Mouse (Mus musculus): ENCODE measurements around the gene Cit. TPM values are rescaled to one million over a fixed set of nuclear protein-coding genes. Genes with fewer than 3 reads are reported as not detected.
A peak's percentile ranks its signal among the peaks of the same experiment; 100 is the strongest.

The Cit gene
- total RNA-seq, 1 experiment = 43.4 TPM

DNA sequence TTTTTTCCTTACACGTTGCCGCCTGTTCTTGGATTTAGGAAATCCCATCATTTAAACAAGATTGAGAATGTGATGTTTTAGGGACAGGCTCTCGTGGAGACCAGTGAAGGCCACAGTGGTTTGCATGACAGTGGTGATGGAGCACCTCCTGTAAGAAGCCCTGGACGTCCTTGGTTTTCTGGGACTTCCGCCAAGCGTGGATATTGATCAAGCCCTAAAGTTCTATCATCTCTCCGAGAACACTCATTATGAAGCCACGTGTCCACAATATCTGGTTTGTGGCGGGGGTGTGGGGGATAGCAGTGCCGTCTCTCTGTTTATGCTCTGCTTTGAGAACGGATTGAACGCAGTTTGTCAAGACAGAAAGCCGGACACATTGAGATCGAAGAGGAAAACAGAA is 109.5 kb downstream of the Cit start:
- no peak for DNase-seq (ENCODE audit: low read depth, low spot score)
- Histone ChIP-seq H3K36me3 (ENCODE audit: control insufficient read depth, insufficient read depth, low read length, poor library complexity, severe bottlenecking) (peaks cover 29% of the 10 kb centered on the region; the same call in 1 of the 2 replicates), H3K4me3 (ENCODE audit: insufficient read depth in 1 of 2, low read depth in 1 of 2, low read length in 2 of 2, poor library complexity in 1 of 2, severe bottlenecking in 1 of 2) (no peak overlapping the region), H3K4me1 (ENCODE audit: control insufficient read depth in 2 of 2, insufficient read depth in 2 of 2, low read length in 2 of 2, poor library complexity in 1 of 2) (peaks cover 0 to under 1% of the 10 kb centered on the region in 2 experiments; a peak in 1 of 4 replicates), H3K9ac (ENCODE audit: insufficient read depth, low read depth, low read length, poor library complexity, severe bottlenecking) (no peak overlapping the region), H3K9me3 (ENCODE audit: control insufficient read depth, insufficient read depth, low read depth, low read length) (no peaks in the 10 kb centered on the region), H3K27ac (ENCODE audit: insufficient read depth, low read depth, low read length, poor library complexity, severe bottlenecking) (no peak overlapping the region)
- TF ChIP-seq HCFC1 (IDR thresholded peaks at IDR 0.05; ENCODE audit: borderline replicate concordance, insufficient read depth, low read length) (no peak), MAFK (IDR thresholded peaks at IDR 0.05; ENCODE audit: insufficient read depth, low read depth, low read length) (no peak), ZC3H11A (IDR thresholded peaks at IDR 0.05; ENCODE audit: borderline replicate concordance, low read depth, low read length) (no peak), ZNF384 (IDR thresholded peaks at IDR 0.05; ENCODE audit: low read depth, low read length) (no peak), CHD2 (IDR thresholded peaks at IDR 0.05; ENCODE audit: low read depth, low read length) (no peak)
- in situ Hi-C loops (cut with MboI; ENCODE audit: low sequenced_read_pairs in 2 of 2, unreplicated experiment in 2 of 2) = no loop called here

DNA sequence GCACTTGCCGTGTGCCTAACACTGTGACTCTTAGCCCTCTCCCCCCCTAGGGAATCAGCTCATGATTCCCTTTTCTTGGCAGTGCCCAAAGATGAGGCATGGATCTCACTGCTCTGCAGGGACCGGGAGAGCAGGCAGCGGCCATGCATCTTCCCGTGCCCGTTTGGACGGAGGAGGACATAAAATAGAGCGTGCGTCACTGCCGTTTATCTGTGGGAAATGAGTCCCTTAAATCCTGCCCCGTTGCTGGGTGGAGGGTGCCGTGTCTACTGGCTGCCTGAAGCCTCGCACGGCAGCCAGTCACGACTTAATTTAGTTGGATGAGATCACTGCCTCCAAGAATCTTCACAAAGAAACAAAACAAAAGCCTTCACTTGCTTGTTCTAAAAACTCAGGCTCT is 110.1 kb downstream of the Cit start:
- TF ChIP-seq MAFK (IDR thresholded peaks at IDR 0.05; ENCODE audit: insufficient read depth, low read depth, low read length) = no peak
- H3K4me3 ChIP-seq (ENCODE audit: insufficient read depth in 1 of 2, low read depth in 1 of 2, low read length in 2 of 2, poor library complexity in 1 of 2, severe bottlenecking in 1 of 2) = no peak overlapping the region
- in situ Hi-C loops (cut with MboI; ENCODE audit: low sequenced_read_pairs in 2 of 2, unreplicated experiment in 2 of 2) = no loop called here
- H3K36me3 ChIP-seq (ENCODE audit: control insufficient read depth, insufficient read depth, low read length, poor library complexity, severe bottlenecking) = peaks cover 29% of the 10 kb centered on the region; the same call in 1 of the 2 replicates
- H3K4me1 ChIP-seq (ENCODE audit: control insufficient read depth in 2 of 2, insufficient read depth in 2 of 2, low read length in 2 of 2, poor library complexity in 1 of 2) = peaks cover 0 to 2% of the 10 kb centered on the region in 2 experiments; a peak in 1 of 4 replicates
- no peak overlapping the region for H3K27ac ChIP-seq (ENCODE audit: insufficient read depth, low read depth, low read length, poor library complexity, severe bottlenecking)
- no peak for DNase-seq (ENCODE audit: low read depth, low spot score)
- H3K9ac ChIP-seq (ENCODE audit: insufficient read depth, low read depth, low read length, poor library complexity, severe bottlenecking) = no peak overlapping the region
- H3K9me3 ChIP-seq (ENCODE audit: control insufficient read depth, insufficient read depth, low read depth, low read length) = no peaks in the 10 kb centered on the region

DNA sequence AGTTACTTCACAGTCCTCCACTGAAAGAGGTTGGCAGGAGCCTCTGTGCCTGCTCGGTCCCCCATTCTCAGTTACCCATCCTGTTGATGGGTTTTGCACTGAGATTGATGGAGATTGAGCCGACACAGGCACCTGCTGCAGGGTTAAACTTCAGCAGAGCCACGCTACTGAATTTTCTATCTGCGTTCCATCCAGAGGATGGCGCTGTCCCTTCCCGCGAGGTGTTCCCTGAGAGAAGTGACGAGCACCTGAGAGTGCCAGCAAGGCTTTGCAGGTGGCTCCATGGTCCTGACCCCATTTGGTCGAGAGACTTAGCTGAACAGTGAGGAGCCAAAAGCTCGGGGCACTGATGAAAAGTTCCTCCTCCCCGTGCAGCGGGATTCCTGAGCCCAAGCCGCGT is 111.0 kb downstream of the Cit start:
- Histone ChIP-seq H3K9ac (ENCODE audit: insufficient read depth, low read depth, low read length, poor library complexity, severe bottlenecking) (no peak overlapping the region), H3K9me3 (ENCODE audit: control insufficient read depth, insufficient read depth, low read depth, low read length) (no peaks in the 10 kb centered on the region), H3K27ac (ENCODE audit: insufficient read depth, low read depth, low read length, poor library complexity, severe bottlenecking) (no peak overlapping the region), H3K36me3 (ENCODE audit: control insufficient read depth, insufficient read depth, low read length, poor library complexity, severe bottlenecking) (peaks cover 31% of the 10 kb centered on the region; the same call in 1 of the 2 replicates), H3K4me1 (ENCODE audit: control insufficient read depth in 2 of 2, insufficient read depth in 2 of 2, low read length in 2 of 2, poor library complexity in 1 of 2) (peaks cover 0 to 2% of the 10 kb centered on the region in 2 experiments; a peak in 1 of 4 replicates), H3K4me3 (ENCODE audit: insufficient read depth in 1 of 2, low read depth in 1 of 2, low read length in 2 of 2, poor library complexity in 1 of 2, severe bottlenecking in 1 of 2) (peak overlapping the region in 1 of 2 experiments; percentile 8; a peak in 2 of 4 replicates)
- no peak for DNase-seq (ENCODE audit: low read depth, low spot score)
- TF ChIP-seq HCFC1 (IDR thresholded peaks at IDR 0.05; ENCODE audit: borderline replicate concordance, insufficient read depth, low read length) = no peak
- no peak for TF ChIP-seq ZNF384 (IDR thresholded peaks at IDR 0.05; ENCODE audit: low read depth, low read length)
- TF ChIP-seq CHD2 (IDR thresholded peaks at IDR 0.05; ENCODE audit: low read depth, low read length) = peak; percentile 77
- TF ChIP-seq MAFK (IDR thresholded peaks at IDR 0.05; ENCODE audit: insufficient read depth, low read depth, low read length) = no peak
- TF ChIP-seq ZC3H11A (IDR thresholded peaks at IDR 0.05; ENCODE audit: borderline replicate concordance, low read depth, low read length) = no peak
- in situ Hi-C loops (cut with MboI; ENCODE audit: low sequenced_read_pairs in 2 of 2, unreplicated experiment in 2 of 2) = no loop called here

DNA sequence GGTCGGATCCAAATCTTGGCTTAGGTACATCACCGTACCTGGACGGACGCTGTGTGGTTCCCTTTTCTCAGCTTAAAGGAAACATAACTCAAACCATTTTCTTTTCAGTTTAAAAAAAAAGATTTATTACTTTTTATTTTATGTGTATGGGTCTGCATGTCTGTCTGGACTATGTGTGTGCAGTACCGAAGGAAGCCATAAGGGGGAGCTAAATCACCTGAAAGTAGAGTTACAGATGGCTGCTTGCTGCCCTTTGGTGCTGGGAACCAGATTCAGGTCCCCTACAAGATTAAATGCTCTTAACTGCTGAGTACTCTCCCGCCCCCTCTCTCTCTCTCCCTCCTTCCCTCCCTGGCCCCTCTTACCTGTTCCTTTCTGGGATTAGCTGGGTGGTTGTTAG is 112.1 kb downstream of the Cit start:
- H3K36me3 ChIP-seq (ENCODE audit: control insufficient read depth, insufficient read depth, low read length, poor library complexity, severe bottlenecking) = peaks cover 27% of the 10 kb centered on the region; the same call in 1 of the 2 replicates
- no peak for TF ChIP-seq CHD2 (IDR thresholded peaks at IDR 0.05; ENCODE audit: low read depth, low read length)
- no peak for TF ChIP-seq ZNF384 (IDR thresholded peaks at IDR 0.05; ENCODE audit: low read depth, low read length)
- no peak for TF ChIP-seq ZC3H11A (IDR thresholded peaks at IDR 0.05; ENCODE audit: borderline replicate concordance, low read depth, low read length)
- no peak for TF ChIP-seq MAFK (IDR thresholded peaks at IDR 0.05; ENCODE audit: insufficient read depth, low read depth, low read length)
- no peak for TF ChIP-seq HCFC1 (IDR thresholded peaks at IDR 0.05; ENCODE audit: borderline replicate concordance, insufficient read depth, low read length)
- no peaks in the 10 kb centered on the region for H3K9me3 ChIP-seq (ENCODE audit: control insufficient read depth, insufficient read depth, low read depth, low read length)
- H3K4me3 ChIP-seq (ENCODE audit: insufficient read depth in 1 of 2, low read depth in 1 of 2, low read length in 2 of 2, poor library complexity in 1 of 2, severe bottlenecking in 1 of 2) = no peak overlapping the region
- DNase-seq (ENCODE audit: low read depth, low spot score) = no peak
- in situ Hi-C loops (cut with MboI; ENCODE audit: low sequenced_read_pairs in 2 of 2, unreplicated experiment in 2 of 2) = no loop called here
- H3K4me1 ChIP-seq (ENCODE audit: control insufficient read depth in 2 of 2, insufficient read depth in 2 of 2, low read length in 2 of 2, poor library complexity in 1 of 2) = peaks cover 0 to 7% of the 10 kb centered on the region in 2 experiments; a peak in 1 of 4 replicates
- H3K9ac ChIP-seq (ENCODE audit: insufficient read depth, low read depth, low read length, poor library complexity, severe bottlenecking) = no peak overlapping the region
- no peak overlapping the region for H3K27ac ChIP-seq (ENCODE audit: insufficient read depth, low read depth, low read length, poor library complexity, severe bottlenecking)

DNA sequence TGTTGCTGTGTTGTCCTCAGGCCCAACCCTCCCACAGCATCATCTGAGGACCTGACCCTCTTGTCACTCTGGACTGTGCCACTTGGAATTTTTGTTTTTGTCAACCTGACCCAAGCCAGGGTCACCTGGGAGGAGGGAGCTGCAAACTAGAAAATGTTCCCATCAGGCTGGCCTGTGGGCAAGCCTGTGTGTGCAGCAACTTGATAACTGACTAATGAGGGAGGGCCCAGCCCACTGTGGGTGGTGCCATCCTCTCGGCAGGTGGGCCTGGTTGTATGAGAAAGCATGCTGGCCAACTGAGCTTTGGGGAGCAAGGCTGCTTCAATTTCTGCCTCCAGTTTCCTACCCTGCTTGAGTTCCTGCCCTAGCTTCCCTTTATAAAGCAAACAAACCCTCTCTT is 113.3 kb downstream of the Cit start:
- in situ Hi-C loops (cut with MboI; ENCODE audit: low sequenced_read_pairs in 2 of 2, unreplicated experiment in 2 of 2) = no loop called here
- no peak overlapping the region for H3K9ac ChIP-seq (ENCODE audit: insufficient read depth, low read depth, low read length, poor library complexity, severe bottlenecking)
- TF ChIP-seq HCFC1 (IDR thresholded peaks at IDR 0.05; ENCODE audit: borderline replicate concordance, insufficient read depth, low read length) (no peak), CHD2 (IDR thresholded peaks at IDR 0.05; ENCODE audit: low read depth, low read length) (no peak), MAFK (IDR thresholded peaks at IDR 0.05; ENCODE audit: insufficient read depth, low read depth, low read length) (no peak), ZNF384 (IDR thresholded peaks at IDR 0.05; ENCODE audit: low read depth, low read length) (no peak), ZC3H11A (IDR thresholded peaks at IDR 0.05; ENCODE audit: borderline replicate concordance, low read depth, low read length) (no peak)
- no peaks in the 10 kb centered on the region for H3K9me3 ChIP-seq (ENCODE audit: control insufficient read depth, insufficient read depth, low read depth, low read length)
- no peak overlapping the region for H3K27ac ChIP-seq (ENCODE audit: insufficient read depth, low read depth, low read length, poor library complexity, severe bottlenecking)
- H3K4me3 ChIP-seq (ENCODE audit: insufficient read depth in 1 of 2, low read depth in 1 of 2, low read length in 2 of 2, poor library complexity in 1 of 2, severe bottlenecking in 1 of 2) = no peak overlapping the region
- peaks cover 24% of the 10 kb centered on the region; the same call in 1 of the 2 replicates for H3K36me3 ChIP-seq (ENCODE audit: control insufficient read depth, insufficient read depth, low read length, poor library complexity, severe bottlenecking)
- peaks cover 0 to 7% of the 10 kb centered on the region in 2 experiments; a peak in 1 of 4 replicates for H3K4me1 ChIP-seq (ENCODE audit: control insufficient read depth in 2 of 2, insufficient read depth in 2 of 2, low read length in 2 of 2, poor library complexity in 1 of 2)
- DNase-seq (ENCODE audit: low read depth, low spot score) = no peak

All from ES-E14 (cell line).